Mouse (Mus musculus): ENCODE data around the gene Mindy2. TPM values are rescaled to one million over a fixed set of nuclear protein-coding genes. Genes with fewer than 3 reads are reported as not detected.
"Not testable (repeated sequence)": the region's sequence is repeated elsewhere in the genome, so short reads cannot be mapped to it uniquely, and the experiment has no call there.

Mindy2 gene
- total RNA-seq, 2 experiments from 2014 or later = 78.0 to 97.3 TPM

- ATAC-seq (replicated peaks; ENCODE audit: low FRiP score, poor library complexity, severe bottlenecking) = no peak
Measured at GRCm38 (mm10) chr9:70591486-70591885, 65.5 kb downstream of the Mindy2 start.

GRCm38 (mm10) chr9:70590775-70591174 is 66.2 kb downstream of the Mindy2 start:
- no peak for ATAC-seq (replicated peaks; ENCODE audit: low FRiP score, poor library complexity, severe bottlenecking)

- no peak for ATAC-seq (replicated peaks; ENCODE audit: low FRiP score, poor library complexity, severe bottlenecking)
Measured at GRCm38 (mm10) chr9:70587171-70587570, 69.8 kb downstream of the Mindy2 start.

- no peak for ATAC-seq (replicated peaks; ENCODE audit: low FRiP score, poor library complexity, severe bottlenecking)
Measured at GRCm38 (mm10) chr9:70585172-70585571, 71.8 kb downstream of the Mindy2 start.

- no peak for ATAC-seq (replicated peaks; ENCODE audit: low FRiP score, poor library complexity, severe bottlenecking)
Measured at GRCm38 (mm10) chr9:70584641-70585040, 72.3 kb downstream of the Mindy2 start.

- ATAC-seq (replicated peaks; ENCODE audit: low FRiP score, poor library complexity, severe bottlenecking) = no peak
Measured at GRCm38 (mm10) chr9:70580956-70581355, 76.0 kb downstream of the Mindy2 start.

GRCm38 (mm10) chr9:70578123-70578522 is 78.9 kb downstream of the Mindy2 start:
- no peak for ATAC-seq (replicated peaks; ENCODE audit: low FRiP score, poor library complexity, severe bottlenecking)

GRCm38 (mm10) chr9:70570351-70570750 is 86.6 kb downstream of the Mindy2 start:
- no peak for ATAC-seq (replicated peaks; ENCODE audit: low FRiP score, poor library complexity, severe bottlenecking)

- ATAC-seq (replicated peaks; ENCODE audit: low FRiP score, poor library complexity, severe bottlenecking) = no peak
Measured at GRCm38 (mm10) chr9:70567651-70568050, 89.3 kb downstream of the Mindy2 start.

- no peak for ATAC-seq (replicated peaks; ENCODE audit: low FRiP score, poor library complexity, severe bottlenecking)
Measured at GRCm38 (mm10) chr9:70562825-70563224, 94.1 kb downstream of the Mindy2 start.

- ATAC-seq (replicated peaks; ENCODE audit: low FRiP score, poor library complexity, severe bottlenecking) = no peak
Measured at GRCm38 (mm10) chr9:70556796-70557195, 100.2 kb downstream of the Mindy2 start.

- no peak for ATAC-seq (replicated peaks; ENCODE audit: low FRiP score, poor library complexity, severe bottlenecking)
Measured at GRCm38 (mm10) chr9:70555431-70555830, 101.5 kb downstream of the Mindy2 start.

GRCm38 (mm10) chr9:70552233-70552632 is 104.7 kb downstream of the Mindy2 start:
- ATAC-seq (replicated peaks; ENCODE audit: low FRiP score, poor library complexity, severe bottlenecking) = not testable (repeated sequence)

GRCm38 (mm10) chr9:70551524-70551923 is 105.5 kb downstream of the Mindy2 start:
- ATAC-seq (replicated peaks; ENCODE audit: low FRiP score, poor library complexity, severe bottlenecking) = no peak

Other genes with a start within 250 kb of the Mindy2 start
- gene Ccnb2, start 235.6 kb downstream of the Mindy2 start, total RNA-seq (2015; ENCODE audit: low replicate concordance) = 314 and 369 TPM in 2 replicates
- 254 and 369 TPM in 2 replicates for gene Ccnb2, start 235.6 kb downstream of the Mindy2 start, total RNA-seq (2017; ENCODE audit: low replicate concordance)
- 46.1 and 61.6 TPM in 2 replicates for gene Rnf111, start 153.4 kb downstream of the Mindy2 start, total RNA-seq (2015; ENCODE audit: low replicate concordance)
- 24.9 and 31.6 TPM in 2 replicates for gene Rnf111, start 153.4 kb downstream of the Mindy2 start, total RNA-seq (2017; ENCODE audit: low replicate concordance)
- 44.3 and 69.6 TPM in 2 replicates for gene Sltm, start 114.4 kb downstream of the Mindy2 start, total RNA-seq (2015; ENCODE audit: low replicate concordance)
- gene Sltm, start 114.4 kb downstream of the Mindy2 start, total RNA-seq (2017; ENCODE audit: low replicate concordance) = 62.0 and 82.7 TPM in 2 replicates
- 1.8 and 5.4 TPM in 2 replicates for gene Gm10642, start 923 bp downstream of the Mindy2 start, total RNA-seq (2015; ENCODE audit: low replicate concordance)
- gene Gm10642, start 923 bp downstream of the Mindy2 start, total RNA-seq (2017; ENCODE audit: low replicate concordance) = 4.1 and 16.4 TPM in 2 replicates
- 334 and 407 TPM in 2 replicates for gene Adam10, start 21.8 kb upstream of the Mindy2 start, total RNA-seq (2015; ENCODE audit: low replicate concordance)
- 328 and 349 TPM in 2 replicates for gene Adam10, start 21.8 kb upstream of the Mindy2 start, total RNA-seq (2017; ENCODE audit: low replicate concordance)